Mouse (Mus musculus) ES-E14 (cell line): ENCODE results near the gene Sdsl.

Experiments used
- CHD2 ChIP-seq: IDR thresholded peaks from 2 replicates; pipeline ENCODE4 v1.6.1; 2014; ENCODE audit warnings: mild to moderate bottlenecking, low read depth, low read length, inconsistent platforms
- ZC3H11A ChIP-seq: IDR thresholded peaks from 2 replicates; pipeline ENCODE4 v1.6.1; 2012; ENCODE audit warnings: low read depth, mild to moderate bottlenecking, inconsistent platforms, low read length, borderline replicate concordance

- TF ChIP-seq CHD2 (no peak), ZC3H11A (no peak)
Observed at GRCm38 (mm10) chr5:120475861-120476260, 3.3 kb upstream of the Sdsl start.
